Mouse (Mus musculus): Measurements from ENCODE around the gene Trex2. TPM values are rescaled to one million over a fixed set of nuclear protein-coding genes. Genes with fewer than 3 reads are reported as not detected.
A peak's percentile ranks its signal among the peaks of the same experiment; 100 is the strongest.

The Trex2 gene
- total and polyA plus RNA-seq, 2 experiments = not detected

DNA sequence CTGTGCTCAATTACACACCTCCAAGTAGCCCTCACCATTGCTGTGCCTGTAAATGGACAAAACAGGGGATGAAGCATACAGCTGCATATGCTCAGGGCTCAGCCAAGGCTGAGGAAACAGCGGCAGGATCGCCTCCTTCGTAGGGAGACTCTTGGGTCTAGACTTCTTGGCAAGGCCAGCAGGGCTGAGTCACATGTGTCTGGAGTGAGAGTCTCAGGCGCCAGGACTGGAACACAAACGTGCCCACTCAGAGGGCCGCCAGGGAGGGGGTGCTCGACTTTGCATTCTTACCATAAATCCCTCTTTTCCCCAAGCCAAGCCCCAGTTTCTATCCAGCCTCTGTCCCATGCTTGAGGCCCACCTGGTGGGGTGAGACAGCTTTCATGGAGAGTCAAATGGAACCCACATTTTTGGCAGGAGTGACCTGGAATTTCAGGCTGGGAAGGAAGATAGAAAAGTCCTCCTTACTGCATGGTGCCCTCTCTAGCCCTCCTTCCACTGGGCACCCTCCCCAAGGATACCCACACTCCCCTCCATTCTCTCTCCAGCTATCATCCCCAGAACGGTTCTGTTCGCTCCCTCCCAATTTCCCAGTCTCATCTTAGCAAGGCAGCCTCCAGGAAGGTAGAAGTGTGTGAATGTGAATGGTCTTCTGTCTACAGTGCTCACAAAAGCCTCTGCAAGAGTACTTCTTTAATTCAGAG lies 30.5 kb upstream of the Trex2 start:
- H3K36me3 ChIP-seq (ENCODE audit: control insufficient read depth, insufficient read depth, low read length) = no peaks in the 10 kb centered on the region
- no peaks in the 10 kb centered on the region for H3K27me3 ChIP-seq (ENCODE audit: control insufficient read depth, insufficient read depth, low read length)
- H3K27ac ChIP-seq (replicated peaks; ENCODE audit: insufficient read depth, low read depth, low read length) = no peak overlapping the region; the same call in 1 of the 2 replicates
- no peak overlapping the region for H3K9ac ChIP-seq (ENCODE audit: low read depth, low read length)
- no peak for DNase-seq (ENCODE audit: extremely low read depth, low read depth, low spot score)
- H3K4me1 ChIP-seq (ENCODE audit: control insufficient read depth, insufficient read depth, low read length) = peaks cover 7% of the 10 kb centered on the region
- H3K79me2 ChIP-seq (ENCODE audit: control insufficient read depth, insufficient read depth, low read length) = no peaks in the 10 kb centered on the region
- WGBS = 80% methylated on average over 9 of the region's 9 CpGs
- no peak overlapping the region for H3K4me3 ChIP-seq (ENCODE audit: insufficient read depth, low read depth, low read length)
- TF ChIP-seq POLR2A (IDR thresholded peaks at IDR 0.05; ENCODE audit: extremely low read depth, insufficient read depth, low read length) (no peak), CTCF (IDR thresholded peaks at IDR 0.05; ENCODE audit: low read depth, low read length) (no peak)

DNA sequence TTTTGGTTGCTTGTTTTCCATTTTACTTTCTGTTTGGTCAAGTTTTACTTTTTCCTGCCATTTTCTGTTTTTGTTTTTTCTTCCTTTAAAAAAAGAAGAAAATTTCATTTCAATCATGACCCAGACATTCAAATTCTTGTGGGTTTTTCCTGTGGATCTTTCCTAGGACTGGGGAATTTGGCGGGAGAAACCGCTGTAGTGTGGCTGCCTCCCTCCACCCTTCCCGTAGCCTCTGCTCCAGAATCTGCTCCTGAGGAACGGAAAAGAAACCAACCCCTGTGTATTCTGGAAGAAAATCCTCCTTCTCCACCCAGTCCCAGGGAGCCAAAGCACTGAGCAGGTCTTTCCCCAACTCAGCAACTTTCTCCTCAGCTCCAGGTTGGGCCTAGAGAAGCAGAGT lies 25.6 kb upstream of the Trex2 start:
- Histone ChIP-seq H3K9ac (ENCODE audit: low read depth, low read length) (no peak overlapping the region), H3K79me2 (ENCODE audit: control insufficient read depth, insufficient read depth, low read length) (no peaks in the 10 kb centered on the region), H3K27ac (replicated peaks; ENCODE audit: insufficient read depth, low read depth, low read length) (no peak overlapping the region), H3K36me3 (ENCODE audit: control insufficient read depth, insufficient read depth, low read length) (no peaks in the 10 kb centered on the region), H3K4me1 (ENCODE audit: control insufficient read depth, insufficient read depth, low read length) (0 out of 2 replicates have a peak, but pooled peaks cover 4% of the 10 kb centered on the region), H3K27me3 (ENCODE audit: control insufficient read depth, insufficient read depth, low read length) (no peaks in the 10 kb centered on the region), H3K4me3 (ENCODE audit: insufficient read depth, low read depth, low read length) (no peak overlapping the region)
- TF ChIP-seq CTCF (IDR thresholded peaks at IDR 0.05; ENCODE audit: low read depth, low read length) (no peak), POLR2A (IDR thresholded peaks at IDR 0.05; ENCODE audit: extremely low read depth, insufficient read depth, low read length) (no peak)
- WGBS = 93% methylated on average over 4 of the region's 4 CpGs
- no peak for DNase-seq (ENCODE audit: extremely low read depth, low read depth, low spot score)

DNA sequence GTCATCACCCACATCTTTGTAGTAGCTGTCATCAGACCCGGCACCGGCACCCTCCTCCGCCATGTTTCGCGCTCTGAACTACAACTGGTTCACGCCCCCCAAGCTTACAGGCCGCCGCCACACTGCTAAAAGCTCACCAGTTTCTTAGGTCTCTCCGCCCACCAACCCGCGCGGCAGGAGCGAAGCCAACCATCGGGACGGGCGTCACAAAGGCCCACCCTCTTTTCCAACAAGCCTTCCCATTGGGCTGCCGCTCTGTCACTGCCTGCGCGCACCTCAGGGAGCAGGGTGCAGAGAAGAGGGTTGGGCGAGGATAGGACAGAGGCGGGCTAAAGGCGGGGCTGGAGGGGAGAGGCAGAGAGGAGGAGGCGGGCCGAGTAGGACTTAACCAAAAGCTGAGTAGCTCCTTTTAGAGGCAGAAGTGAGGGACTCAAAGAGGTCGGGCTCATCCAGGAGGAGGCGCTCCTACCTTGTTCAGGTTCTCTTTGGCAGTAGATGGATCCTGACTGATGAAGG lies 23.8 kb upstream of the Trex2 start, which contains the start of gene Haus7:
Gene Haus7 (minus strand): TSS at position 168 of the 516 bp plus-strand sequence.
- H3K27ac ChIP-seq (replicated peaks; ENCODE audit: insufficient read depth, low read depth, low read length) = no peak within 1 kb of the TSS
- H3K79me2 ChIP-seq (ENCODE audit: control insufficient read depth, insufficient read depth, low read length) = no peaks in the 10 kb centered on the region
- no peaks in the 10 kb centered on the region for H3K36me3 ChIP-seq (ENCODE audit: control insufficient read depth, insufficient read depth, low read length)
- H3K4me3 ChIP-seq (ENCODE audit: insufficient read depth, low read depth, low read length) = peak within 1 kb of the TSS; percentile 89
- 0 out of 2 replicates have a peak, but pooled peaks cover 4% of the 10 kb centered on the region for H3K4me1 ChIP-seq (ENCODE audit: control insufficient read depth, insufficient read depth, low read length)
- H3K9ac ChIP-seq (ENCODE audit: low read depth, low read length) = peak within 1 kb of the TSS; percentile 83
- TF ChIP-seq POLR2A (IDR thresholded peaks at IDR 0.05; ENCODE audit: extremely low read depth, insufficient read depth, low read length) (no peak), CTCF (IDR thresholded peaks at IDR 0.05; ENCODE audit: low read depth, low read length) (peak; percentile 60; the same call in 1 of the 2 replicates)
- H3K27me3 ChIP-seq (ENCODE audit: control insufficient read depth, insufficient read depth, low read length) = no peaks in the 10 kb centered on the region
- under 1% methylated on average over 25 of the region's 26 CpGs for WGBS
- peak; percentile 87 for DNase-seq (ENCODE audit: extremely low read depth, low read depth, low spot score)

DNA sequence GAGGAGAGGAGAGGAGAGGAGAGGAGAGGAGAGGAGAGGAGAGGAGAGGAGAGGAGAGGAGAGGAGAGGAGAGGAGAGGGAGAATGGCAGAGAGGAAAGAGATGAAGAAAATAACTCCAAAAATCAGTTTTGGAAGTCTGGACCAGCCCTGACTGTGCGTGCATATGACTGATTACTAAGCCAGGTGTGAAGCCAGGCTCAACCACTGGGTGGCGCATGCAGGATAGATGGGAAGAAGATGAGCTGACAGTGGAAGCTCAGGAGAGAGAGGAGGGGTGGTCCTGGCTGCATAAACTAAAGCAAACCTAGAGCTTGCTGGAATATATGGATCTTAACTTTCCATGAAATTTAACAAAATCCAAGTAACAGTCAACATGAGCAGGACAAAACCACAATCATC lies 16.8 kb upstream of the Trex2 start:
- 14% methylated on average over 2 of the region's 2 CpGs for WGBS

DNA sequence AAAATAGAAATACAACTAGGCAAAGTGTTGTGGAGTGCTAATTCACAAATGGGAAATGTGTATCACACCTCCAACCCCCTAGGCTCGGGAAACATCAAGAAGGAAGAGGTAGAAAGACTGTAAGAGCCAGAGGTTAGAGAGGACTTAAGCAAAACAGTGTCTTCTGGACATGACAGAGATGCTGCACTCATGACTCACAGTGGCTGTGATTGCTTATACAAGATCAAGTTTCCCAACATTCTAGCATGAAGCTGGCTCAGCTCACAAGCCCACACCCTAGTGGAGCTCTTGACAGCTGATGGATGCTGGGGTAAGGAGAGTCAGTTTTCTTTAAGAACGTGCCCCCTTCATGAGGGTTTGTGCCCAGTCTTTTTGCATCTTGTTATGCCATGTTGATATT lies 6.3 kb upstream of the Trex2 start:
- 75% methylated on average over 2 of the region's 2 CpGs for WGBS
- no peaks in the 10 kb centered on the region for H3K79me2 ChIP-seq (ENCODE audit: control insufficient read depth, insufficient read depth, low read length)
- H3K36me3 ChIP-seq (ENCODE audit: control insufficient read depth, insufficient read depth, low read length) = no peaks in the 10 kb centered on the region
- H3K27me3 ChIP-seq (ENCODE audit: control insufficient read depth, insufficient read depth, low read length) = no peaks in the 10 kb centered on the region
- DNase-seq (ENCODE audit: extremely low read depth, low read depth, low spot score) = no peak
- H3K4me1 ChIP-seq (ENCODE audit: control insufficient read depth, insufficient read depth, low read length) = no peaks in the 10 kb centered on the region
- TF ChIP-seq POLR2A (IDR thresholded peaks at IDR 0.05; ENCODE audit: extremely low read depth, insufficient read depth, low read length) = no peak
- TF ChIP-seq CTCF (IDR thresholded peaks at IDR 0.05; ENCODE audit: low read depth, low read length) = no peak
- H3K9ac ChIP-seq (ENCODE audit: low read depth, low read length) = no peak overlapping the region
- no peak overlapping the region for H3K4me3 ChIP-seq (ENCODE audit: insufficient read depth, low read depth, low read length)
- H3K27ac ChIP-seq (replicated peaks; ENCODE audit: insufficient read depth, low read depth, low read length) = no peak overlapping the region

More for the DNA sequence above, 16.8 kb upstream of the Trex2 start:
- Histone ChIP-seq H3K4me1 (ENCODE audit: control insufficient read depth, insufficient read depth, low read length) (no peaks in the 10 kb centered on the region), H3K4me3 (ENCODE audit: insufficient read depth, low read depth, low read length) (no peak overlapping the region), H3K36me3 (ENCODE audit: control insufficient read depth, insufficient read depth, low read length) (no peaks in the 10 kb centered on the region), H3K27me3 (ENCODE audit: control insufficient read depth, insufficient read depth, low read length) (no peaks in the 10 kb centered on the region), H3K79me2 (ENCODE audit: control insufficient read depth, insufficient read depth, low read length) (no peaks in the 10 kb centered on the region), H3K9ac (ENCODE audit: low read depth, low read length) (no peak overlapping the region), H3K27ac (replicated peaks; ENCODE audit: insufficient read depth, low read depth, low read length) (no peak overlapping the region)
- TF ChIP-seq POLR2A (IDR thresholded peaks at IDR 0.05; ENCODE audit: extremely low read depth, insufficient read depth, low read length) (no peak), CTCF (IDR thresholded peaks at IDR 0.05; ENCODE audit: low read depth, low read length) (peak; percentile 79)
- no peak for DNase-seq (ENCODE audit: extremely low read depth, low read depth, low spot score)

DNA sequence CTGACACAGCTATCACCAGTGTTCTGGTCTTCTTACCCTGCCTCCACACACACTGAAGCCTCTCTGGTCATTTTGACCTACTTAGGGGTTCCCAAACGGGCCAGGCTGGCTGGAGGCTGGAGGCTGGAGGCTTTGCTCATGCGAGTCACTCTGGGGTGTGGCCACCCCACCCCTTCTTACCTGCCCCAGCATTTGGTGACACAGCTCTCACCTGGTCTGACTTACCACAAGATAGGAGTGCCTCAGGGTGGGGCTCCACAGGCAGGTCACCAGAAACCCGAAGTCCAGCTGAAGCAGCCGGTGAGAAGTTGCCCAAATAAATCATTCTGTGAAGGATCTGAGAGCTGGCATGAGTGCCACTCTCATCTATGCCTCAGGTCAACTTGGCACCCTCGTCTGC lies 2.3 kb downstream of the Trex2 start:
- H3K27me3 ChIP-seq (ENCODE audit: control insufficient read depth, insufficient read depth, low read length) = no peaks in the 10 kb centered on the region
- no peaks in the 10 kb centered on the region for H3K4me1 ChIP-seq (ENCODE audit: control insufficient read depth, insufficient read depth, low read length)
- no peak overlapping the region for H3K27ac ChIP-seq (replicated peaks; ENCODE audit: insufficient read depth, low read depth, low read length)
- H3K36me3 ChIP-seq (ENCODE audit: control insufficient read depth, insufficient read depth, low read length) = no peaks in the 10 kb centered on the region
- WGBS = 69% methylated on average over 5 of the region's 5 CpGs
- H3K79me2 ChIP-seq (ENCODE audit: control insufficient read depth, insufficient read depth, low read length) = no peaks in the 10 kb centered on the region
- DNase-seq (ENCODE audit: extremely low read depth, low read depth, low spot score) = no peak
- H3K9ac ChIP-seq (ENCODE audit: low read depth, low read length) = no peak overlapping the region
- TF ChIP-seq POLR2A (IDR thresholded peaks at IDR 0.05; ENCODE audit: extremely low read depth, insufficient read depth, low read length) (no peak), CTCF (IDR thresholded peaks at IDR 0.05; ENCODE audit: low read depth, low read length) (no peak)
- H3K4me3 ChIP-seq (ENCODE audit: insufficient read depth, low read depth, low read length) = no peak overlapping the region

Measured in liver, adult 2 months (tissue).